Mouse (Mus musculus) gastrocnemius, adult 2 months (tissue): ENCODE results near the gene Mmp2. TPM values are rescaled to one million over a fixed set of nuclear protein-coding genes. Genes with fewer than 3 reads are reported as not detected.
A peak's percentile ranks its signal among the peaks of the same experiment; 100 is the strongest.

Experiments
- DNase-seq: peaks from one replicate; pipeline ENCODE4 v3.0.0; 2022
- H3K27ac ChIP-seq: fragments of 200-600 bp; 2 replicates; pipeline ENCODE4 v1.8.1; 2022; ENCODE audit warnings: mild to moderate bottlenecking
- H3K4me3 ChIP-seq: fragments of 200-600 bp; 2 replicates; pipeline ENCODE4 v1.8.1; 2022; ENCODE audit warnings: mild to moderate bottlenecking, moderate library complexity
- CTCF ChIP-seq: fragments of 200-600 bp; IDR thresholded peaks from 2 replicates; pipeline ENCODE4 v1.8.1; 2022; ENCODE audit warnings: antibody characterized with exemption, mild to moderate bottlenecking, moderate library complexity
- intact Hi-C: fragments of 180-260 bp; cut with DNase I; formaldehyde crosslinking; loops from one replicate; pipeline ENCODE4 v1.15.1; 2025
- total RNA-seq, 2 experiments: library from RNA; stranded (reverse); gene quantifications; 2 replicates each; pipeline ENCODE4 v1.2.3; 2021

Gene Mmp2
- total RNA-seq, 2 experiments from 2014 or later, result 35.5 to 75.4 TPM

GRCm38 (mm10) chr8:92847299-92847698 lies 20.2 kb downstream of the Mmp2 start:
- Histone ChIP-seq H3K27ac (peak overlapping the region; percentile 56), H3K4me3 (no peak overlapping the region)
- DNase-seq, result no peak
- intact Hi-C loops, result no loop called here
- no peak for TF ChIP-seq CTCF

DNA sequence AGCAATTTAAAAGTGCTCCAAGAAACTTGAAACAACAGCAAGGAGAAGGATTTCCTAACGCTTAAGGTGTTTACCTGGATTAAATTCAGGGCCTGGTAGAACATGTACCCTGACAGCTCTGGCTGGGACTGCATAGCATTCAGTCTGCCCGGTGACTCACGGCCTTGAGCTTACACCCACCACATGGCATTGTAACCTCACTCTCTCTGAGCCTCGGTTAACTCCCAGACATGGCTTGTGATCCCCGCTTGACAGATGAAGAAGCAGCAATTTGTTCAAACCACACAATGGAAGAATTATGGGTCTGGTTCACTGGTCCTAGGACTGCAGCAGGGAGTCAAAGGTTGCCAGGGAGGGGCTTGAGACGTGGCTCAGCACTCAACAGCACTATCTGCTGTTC lies 22.2 kb downstream of the Mmp2 start:
- intact Hi-C loops, result no loop called here
- DNase-seq, result no peak
- TF ChIP-seq CTCF, result no peak
- Histone ChIP-seq H3K4me3 (no peak overlapping the region), H3K27ac (peak overlapping the region; percentile 66)

DNA sequence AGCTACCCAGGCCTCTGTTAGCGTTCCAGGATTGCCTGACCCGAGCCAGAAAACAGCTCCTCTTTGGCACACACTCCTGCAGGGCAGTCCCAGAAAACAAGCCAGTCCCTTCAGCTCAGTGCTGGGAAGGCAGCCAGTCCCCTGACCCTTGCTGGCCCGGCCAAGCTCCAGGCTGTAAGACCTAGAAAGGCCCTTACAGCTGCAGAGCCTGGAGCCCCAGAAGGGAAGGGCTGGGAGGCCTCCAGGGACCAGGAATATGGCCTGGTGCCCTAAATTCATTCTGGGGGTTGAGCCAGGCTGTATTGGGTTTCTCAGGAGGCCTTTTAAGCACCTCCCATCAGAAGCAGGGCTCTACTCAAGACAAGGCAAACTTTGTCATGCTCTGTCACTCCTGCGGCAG lies 23.1 kb downstream of the Mmp2 start:
- intact Hi-C loops, result no loop called here
- H3K27ac ChIP-seq, result peak overlapping the region; percentile 66
- peak; percentile 98 for DNase-seq
- H3K4me3 ChIP-seq, result no peak overlapping the region
- TF ChIP-seq CTCF, result no peak

GRCm38 (mm10) chr8:92851381-92851780 lies 24.3 kb downstream of the Mmp2 start:
- Histone ChIP-seq H3K27ac (no peak overlapping the region), H3K4me3 (no peak overlapping the region)
- no peak for DNase-seq
- intact Hi-C loops, result no loop called here
- TF ChIP-seq CTCF, result no peak

DNA sequence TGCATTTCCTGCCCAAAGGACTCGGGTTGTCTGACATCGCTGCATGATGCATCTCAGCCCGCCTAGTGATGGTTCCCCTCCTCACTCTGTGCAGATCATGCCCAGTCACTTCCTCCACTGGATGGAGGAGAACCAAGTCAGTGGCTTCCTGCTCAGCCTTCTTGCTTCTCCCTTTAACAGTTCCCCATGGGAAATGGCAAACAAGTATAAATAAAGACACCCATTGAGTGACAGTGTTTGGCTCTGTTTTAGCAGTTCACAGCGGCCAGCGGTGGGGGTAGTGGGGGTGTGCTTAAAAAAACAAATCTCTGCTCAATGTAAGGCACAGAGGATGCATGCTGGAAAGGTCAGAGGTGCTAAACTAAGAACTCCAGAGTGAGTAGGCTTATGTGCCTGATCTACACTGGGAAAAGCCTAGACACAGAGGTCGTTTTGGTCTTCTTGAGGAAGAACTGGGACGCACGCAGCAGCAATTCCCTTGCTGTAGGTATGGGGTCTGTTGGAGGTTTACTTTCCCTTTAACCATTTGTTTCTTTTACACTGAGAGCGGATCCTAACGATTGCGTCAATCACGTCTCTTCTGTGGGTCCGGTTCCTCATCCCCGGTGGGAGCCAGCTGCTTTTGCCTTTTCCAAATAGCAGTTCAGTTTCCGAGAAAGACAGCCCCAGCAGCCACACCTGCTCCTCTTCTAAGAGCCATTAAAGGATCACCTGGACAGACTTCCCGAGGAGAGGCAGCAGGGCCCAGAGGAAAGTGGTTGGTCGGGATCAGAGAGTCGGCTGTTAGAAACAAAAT lies 26.3 kb downstream of the Mmp2 start:
- H3K27ac ChIP-seq, result no peak overlapping the region
- TF ChIP-seq CTCF, result no peak

GRCm38 (mm10) chr8:92854673-92855072 lies 27.6 kb downstream of the Mmp2 start:
- intact Hi-C loops, result no loop called here

More for the DNA sequence above, 26.3 kb downstream of the Mmp2 start:
- intact Hi-C loops, result no loop called here
- H3K4me3 ChIP-seq, result no peak overlapping the region
- no peak for DNase-seq

GRCm38 (mm10) chr8:92855171-92855894 lies 28.2 kb downstream of the Mmp2 start, which contains the start of gene Lpcat2:
TSS of gene Lpcat2 (plus strand) at chr8:92855339.
- peak within 1 kb of the TSS; percentile 76 for H3K4me3 ChIP-seq
- peak within 1 kb of the TSS; percentile 43; the same call in 1 of the 2 replicates for H3K27ac ChIP-seq
- TF ChIP-seq CTCF, result no peak
- intact Hi-C loops, result no loop called here
- peak; percentile 77 for DNase-seq

More at GRCm38 (mm10) chr8:92854673-92855072, 27.6 kb downstream of the Mmp2 start:
- TF ChIP-seq CTCF, result no peak
- Histone ChIP-seq H3K4me3 (peak overlapping the region; percentile 76), H3K27ac (no peak overlapping the region)
- no peak for DNase-seq

- H3K4me3 ChIP-seq, result peak overlapping the region; percentile 76
- DNase-seq, result no peak
- intact Hi-C loops, result no loop called here
- no peak overlapping the region for H3K27ac ChIP-seq
- no peak for TF ChIP-seq CTCF
Observed at GRCm38 (mm10) chr8:92856273-92856986, 29.3 kb downstream of the Mmp2 start.

GRCm38 (mm10) chr8:92858475-92859182 lies 31.5 kb downstream of the Mmp2 start:
- DNase-seq, result no peak
- no peak overlapping the region for H3K27ac ChIP-seq
- intact Hi-C loops, result no loop called here
- TF ChIP-seq CTCF, result no peak
- H3K4me3 ChIP-seq, result no peak overlapping the region

DNA sequence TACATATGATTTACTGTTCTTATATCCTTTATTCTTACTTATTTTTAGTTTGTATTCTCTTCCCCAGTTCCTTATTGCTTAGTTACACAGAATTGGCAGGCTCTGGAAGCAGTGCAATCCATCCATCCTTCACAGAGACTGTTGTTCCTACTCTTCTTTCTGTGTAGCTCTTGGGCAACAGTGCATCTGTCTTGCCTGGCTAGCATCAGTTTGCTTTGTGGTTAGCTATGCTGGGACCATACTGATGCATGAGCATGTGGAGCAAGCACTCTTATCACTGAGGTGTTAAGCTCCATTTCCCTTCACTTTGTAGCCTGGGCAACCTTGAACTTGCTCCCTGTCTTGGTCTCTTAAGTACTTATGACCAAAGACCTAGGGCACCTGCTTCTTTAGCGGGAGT lies 34.9 kb downstream of the Mmp2 start:
- intact Hi-C loops, result no loop called here
- no peak for TF ChIP-seq CTCF
- no peak for DNase-seq
- Histone ChIP-seq H3K27ac (no peak overlapping the region), H3K4me3 (no peak overlapping the region)

- TF ChIP-seq CTCF, result no peak
- no peak overlapping the region for H3K4me3 ChIP-seq
- intact Hi-C loops, result no loop called here
- H3K27ac ChIP-seq, result no peak overlapping the region
- peak; percentile 43 for DNase-seq
Observed at GRCm38 (mm10) chr8:92870281-92870680, 43.2 kb downstream of the Mmp2 start.

DNA sequence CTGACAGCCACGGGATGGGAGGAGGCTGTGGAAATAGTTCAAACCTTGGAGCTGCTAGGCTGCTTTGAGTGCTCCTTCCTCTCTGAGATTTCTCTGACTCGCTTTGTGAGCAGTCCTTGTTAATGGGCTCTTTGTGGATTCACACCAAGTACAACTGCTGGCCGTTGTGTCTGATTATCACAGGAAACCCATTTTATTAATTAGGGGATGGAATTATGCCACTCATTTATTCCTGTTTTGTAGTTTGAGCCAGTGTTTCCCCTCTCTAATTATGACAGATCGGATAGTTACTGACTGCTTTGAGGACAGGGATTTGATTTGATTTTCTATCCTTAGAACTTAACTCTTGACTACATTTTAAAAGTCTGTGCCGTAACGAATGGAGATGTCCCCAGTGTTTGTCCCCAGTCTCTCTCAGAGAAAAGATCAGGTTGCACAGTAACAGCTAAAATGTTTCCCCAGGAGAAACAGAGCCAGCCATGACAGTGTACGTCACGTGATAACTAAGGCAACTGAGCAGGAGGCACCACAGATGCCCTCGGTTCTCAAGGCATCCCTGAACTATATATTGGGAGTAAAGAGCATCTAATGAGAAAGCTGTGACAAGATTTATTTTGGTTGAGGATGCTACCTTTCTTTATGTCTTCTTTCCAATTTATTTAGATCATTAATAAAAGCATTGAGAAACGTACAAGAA lies 45.1 kb downstream of the Mmp2 start:
- TF ChIP-seq CTCF, result no peak
- Histone ChIP-seq H3K27ac (no peak overlapping the region), H3K4me3 (no peak overlapping the region)
- no peak for DNase-seq
- intact Hi-C loops, result no loop called here
